Mouse (Mus musculus) liver, adult 2 months (tissue): ENCODE measurements around the gene Prdm10.

Experiments used
- CTCF ChIP-seq: fragments of 200-500 bp; IDR thresholded peaks from 2 replicates; pipeline ENCODE4 v1.5.1; 2011; ENCODE audit warnings: low read depth, low read length, control low read depth
- POLR2A ChIP-seq: fragments of 200-500 bp; IDR thresholded peaks from 2 replicates; pipeline ENCODE4 v1.6.1; 2011; ENCODE audit warnings: low read length, control low read depth; ENCODE audit not compliant: insufficient read depth; ENCODE audit errors: extremely low read depth

- no peak for TF ChIP-seq CTCF
- TF ChIP-seq POLR2A = no peak
Observed at GRCm38 (mm10) chr9:31363698-31364609, 83.6 kb downstream of the Prdm10 start.
